Mouse (Mus musculus) left cerebral cortex, adult 9 months (tissue): ENCODE results near the gene Cfap97d1.

ENCODE experiments used
- DNase-seq, 2 experiments: peaks; one replicate each; pipeline ENCODE4 v3.0.0; 2022; ENCODE audit warnings: low spot score in 2 of 2

Gene Cfap97d1

GRCm38 (mm10) chr11:102035456-102035960 is 51.4 kb downstream of the Cfap97d1 start:
- no peak for DNase-seq

GRCm38 (mm10) chr11:102036336-102036735 is 52.3 kb downstream of the Cfap97d1 start:
- DNase-seq = no peak

- DNase-seq = no peak
Measured at GRCm38 (mm10) chr11:102037789-102038188, 53.7 kb downstream of the Cfap97d1 start.

- no peak for DNase-seq
Measured at GRCm38 (mm10) chr11:102039487-102040137, 55.5 kb downstream of the Cfap97d1 start.

GRCm38 (mm10) chr11:102040138-102040524 is 56.1 kb downstream of the Cfap97d1 start:
- peak in 1 of 2 experiments; percentile 70 for DNase-seq

- no peak for DNase-seq
Measured at GRCm38 (mm10) chr11:102040646-102041045, 56.6 kb downstream of the Cfap97d1 start.

GRCm38 (mm10) chr11:102041350-102041949 is 57.4 kb downstream of the Cfap97d1 start, which contains the start of gene Cd300lg:
Gene Cd300lg, plus strand, starts transcription at chr11:102041509.
- no peak for DNase-seq
